Mouse (Mus musculus) c-Kit-positive CD71-positive TER-119-positive erythroid progenitor cells, embryonic 14.5 days (primary cell): ENCODE results near the gene Pak4.
"Not testable (repeated sequence)": the region's sequence is repeated elsewhere in the genome, so short reads cannot be mapped to it uniquely, and the experiment has no call there.

Experiments
- DNase-seq: peaks from one replicate; pipeline ENCODE4 v3.0.0-alpha.2; 2013; ENCODE audit warnings: low spot score

Pak4 gene

GRCm38 (mm10) chr7:28597642-28598446 lies at the start of gene Pak4, which contains the start of gene Samd4b:
Gene Pak4, minus strand, starts transcription at chr7:28598185.
Gene Samd4b, minus strand, starts transcription at chr7:28598144.
- DNase-seq: peak; percentile 97

GRCm38 (mm10) chr7:28647016-28647415 lies 49.0 kb upstream of the Pak4 start:
- DNase-seq: no peak

GRCm38 (mm10) chr7:28645947-28646475 lies 48.0 kb upstream of the Pak4 start:
- no peak for DNase-seq

GRCm38 (mm10) chr7:28645366-28645765 lies 47.4 kb upstream of the Pak4 start:
- no peak for DNase-seq

- no peak for DNase-seq
These were observed 43.6 kb upstream of the Pak4 start for GRCm38 (mm10) chr7:28641546-28641945.

DNA sequence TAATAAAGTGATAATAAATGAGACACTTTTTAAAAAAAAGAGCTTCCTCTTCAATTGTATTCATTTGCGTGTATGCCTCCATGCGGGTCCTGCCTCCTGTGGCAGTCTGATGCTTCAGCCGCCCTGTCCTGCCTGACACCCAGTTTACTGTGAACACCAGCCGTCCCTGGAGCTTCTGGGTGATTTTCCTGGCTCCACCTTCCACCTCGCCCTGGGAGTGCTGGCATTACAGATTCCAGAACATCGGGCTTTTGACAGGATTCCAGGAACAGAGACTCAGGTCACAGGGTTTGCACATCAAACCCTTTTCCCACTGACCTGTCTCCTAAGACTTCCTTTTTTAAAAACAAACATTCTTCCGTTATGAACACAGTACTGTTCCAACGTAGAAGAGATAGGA lies 39.5 kb upstream of the Pak4 start:
- no peak for DNase-seq

GRCm38 (mm10) chr7:28634128-28634527 lies 36.1 kb upstream of the Pak4 start:
- DNase-seq: no peak

- DNase-seq: no peak
These were observed 33.1 kb upstream of the Pak4 start, which contains the start of gene Acp7 for GRCm38 (mm10) chr7:28631073-28631472. Gene Acp7, minus strand, starts transcription at chr7:28631332.

DNA sequence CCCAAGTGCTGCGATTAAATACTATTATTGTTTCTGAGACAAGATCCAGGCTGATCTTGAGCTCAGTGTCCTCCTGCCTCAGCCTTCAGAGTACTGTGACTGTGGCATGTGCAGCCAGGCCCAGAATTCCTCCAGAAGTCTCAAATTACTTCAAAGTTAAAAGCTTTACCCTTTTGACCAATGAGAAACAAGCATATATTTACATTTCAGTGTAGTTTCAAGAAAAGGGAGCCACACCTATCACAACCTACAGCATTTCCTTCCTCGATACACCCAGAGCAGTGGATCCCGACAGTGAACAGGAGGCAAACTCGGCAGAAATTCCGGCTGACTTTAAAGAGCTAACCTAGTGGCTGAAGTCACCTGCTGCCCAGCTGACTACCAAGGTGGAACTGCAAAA lies 26.8 kb upstream of the Pak4 start:
- no peak for DNase-seq

GRCm38 (mm10) chr7:28619098-28619715 lies 21.2 kb upstream of the Pak4 start:
- no peak for DNase-seq

GRCm38 (mm10) chr7:28605951-28606350 lies 8.0 kb upstream of the Pak4 start:
- no peak for DNase-seq

- DNase-seq: not testable (repeated sequence)
These were observed 5.8 kb upstream of the Pak4 start for GRCm38 (mm10) chr7:28603788-28604187.

DNA sequence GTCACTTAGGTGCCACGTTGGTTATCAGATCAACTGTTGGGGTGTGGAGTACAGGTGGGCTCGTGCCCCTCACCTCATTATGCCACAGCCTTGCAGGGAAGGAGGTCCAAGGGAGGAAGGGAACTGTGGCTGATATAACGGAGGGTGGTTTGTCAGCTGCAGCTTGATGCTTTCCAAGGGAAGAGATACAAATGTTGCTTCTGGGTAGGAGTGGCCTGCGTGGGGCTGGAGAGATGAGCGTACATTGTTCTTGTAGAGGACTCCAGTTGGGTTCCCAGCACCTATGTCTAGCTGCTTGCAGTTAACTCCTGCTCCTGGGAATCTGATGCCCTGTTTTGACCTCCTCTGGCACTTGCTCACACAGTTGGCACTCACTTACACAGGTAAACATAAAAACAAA lies 5.2 kb upstream of the Pak4 start:
- no peak for DNase-seq

DNA sequence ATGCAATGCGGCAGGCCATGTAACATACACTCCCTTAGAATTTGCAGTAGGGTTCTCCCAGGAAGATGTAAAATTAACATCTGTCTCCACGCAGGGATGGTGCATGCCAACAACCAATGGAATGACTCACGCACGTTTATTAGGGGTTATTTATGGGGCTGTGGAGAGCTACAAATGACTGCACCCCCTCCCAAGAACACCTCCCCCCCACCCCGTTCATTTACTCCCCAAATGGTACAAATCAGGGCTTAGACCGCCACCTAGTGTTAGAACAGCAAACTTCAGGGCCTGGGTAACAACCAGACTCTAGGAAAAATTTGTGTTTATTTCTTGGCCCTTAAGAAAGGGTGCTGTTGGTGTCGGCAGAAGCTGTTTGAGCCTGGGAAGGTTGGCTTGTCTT lies 3.7 kb upstream of the Pak4 start:
- DNase-seq: no peak

DNA sequence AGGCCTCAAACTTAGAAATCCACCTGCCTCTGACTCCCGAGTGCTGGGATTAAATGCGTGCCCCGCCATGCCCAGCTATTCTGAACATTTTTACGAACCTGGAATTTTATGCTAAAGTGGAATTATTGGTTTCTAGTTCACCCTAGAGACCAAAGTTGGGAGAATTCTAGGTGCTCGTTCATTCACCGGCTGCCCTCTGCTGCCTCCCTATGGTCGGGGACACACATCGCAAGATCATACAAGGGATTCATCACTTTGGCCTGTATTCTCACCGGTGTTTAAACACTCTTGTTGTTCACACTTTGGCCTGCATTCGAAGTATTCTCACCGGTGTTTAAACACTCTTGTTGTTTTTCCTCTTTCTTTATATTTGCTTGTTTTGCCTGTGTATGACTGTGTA lies 3.0 kb upstream of the Pak4 start:
- peak; percentile 69 for DNase-seq

DNA sequence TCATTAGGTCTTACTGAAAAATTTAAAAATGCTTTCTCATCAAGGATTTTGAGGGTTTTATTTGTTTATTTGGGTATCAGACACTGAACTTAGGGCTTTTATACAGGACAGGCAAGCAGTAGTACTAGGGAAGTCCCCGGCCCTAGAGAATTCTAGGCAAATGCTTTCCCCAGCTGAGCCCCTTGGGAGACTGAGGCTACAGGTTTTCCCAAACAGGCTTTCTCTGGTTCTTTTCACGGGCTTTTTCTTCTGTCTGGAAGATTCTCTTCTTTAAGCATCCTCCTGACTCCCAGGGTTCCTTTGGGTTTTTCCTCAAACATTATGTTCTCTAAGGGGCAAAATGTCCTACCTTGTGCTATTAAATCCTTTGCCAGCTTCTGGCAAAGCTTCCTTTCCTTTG lies 966 bp upstream of the Pak4 start:
- no peak for DNase-seq

GRCm38 (mm10) chr7:28597277-28597570 lies 761 bp downstream of the Pak4 start:
- no peak for DNase-seq

- DNase-seq: peak; percentile 94
These were observed 1.3 kb downstream of the Pak4 start for GRCm38 (mm10) chr7:28596436-28597276.

DNA sequence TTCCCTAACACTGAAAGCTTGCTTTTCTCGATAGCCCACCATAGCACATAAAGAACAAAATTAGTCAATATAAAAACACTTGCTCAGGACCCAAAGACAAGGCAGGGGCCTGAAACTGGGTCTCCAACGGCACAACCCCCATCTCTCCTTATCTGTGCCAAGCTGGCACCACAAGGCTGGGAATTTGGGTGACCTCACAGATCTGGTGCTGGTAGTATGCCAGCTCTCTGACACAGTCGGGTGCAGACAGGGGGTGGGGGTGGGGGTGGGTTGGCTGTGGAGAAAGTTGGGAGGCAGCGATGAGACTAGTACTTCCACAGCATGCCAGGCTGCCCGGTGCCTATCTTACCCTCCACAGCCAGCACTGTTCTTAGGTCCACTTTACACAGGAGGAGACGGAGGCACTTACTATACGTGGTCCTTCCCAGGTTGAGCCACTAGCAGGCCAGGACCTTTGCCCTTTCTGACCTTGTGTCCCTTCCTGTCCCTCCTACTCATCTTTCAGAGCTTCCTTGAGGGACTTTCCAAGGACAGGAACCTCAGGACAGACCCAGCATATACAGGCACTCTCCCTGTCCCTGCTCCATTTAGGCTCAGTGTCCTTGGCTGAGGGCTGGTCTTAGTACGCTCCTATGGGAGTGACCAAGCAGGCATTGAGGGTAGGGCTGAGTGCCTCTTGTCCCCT lies 2.1 kb downstream of the Pak4 start:
- no peak for DNase-seq

- DNase-seq: no peak
These were observed 4.5 kb downstream of the Pak4 start for GRCm38 (mm10) chr7:28593206-28594111.

DNA sequence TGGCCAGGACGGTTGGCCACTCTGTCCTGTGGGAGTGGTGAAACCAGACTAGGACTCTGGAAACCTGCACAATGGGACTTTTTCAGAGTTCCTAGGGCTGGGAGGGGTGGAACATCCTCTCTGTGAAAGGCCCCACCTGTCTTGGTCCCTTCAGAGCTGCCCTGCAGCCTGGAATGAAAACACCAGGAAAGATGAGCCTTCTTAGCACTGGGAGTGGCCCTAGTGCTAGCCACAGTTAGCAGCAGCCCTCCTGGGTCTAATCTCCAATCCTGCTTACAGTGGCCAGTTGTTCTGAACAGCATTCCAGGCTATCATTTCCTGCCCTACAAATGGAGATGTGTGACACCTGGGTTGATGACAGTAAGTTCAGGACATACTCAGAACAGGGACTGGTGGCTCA lies 6.1 kb downstream of the Pak4 start:
- DNase-seq: no peak
